In genomic region chr6:120790153-120790552, GRCm38 (mm10) we compare ENCODE assay signal across 1 mouse cellular context.
TF ChIP-seq lines count a peak whose summit lies in the region.

No protein-coding gene starts in this region.

TF ChIP-seq in MEL, 35 proteins besides CTCF, POLR2A, EP300 and RAD21 (continued from another document):
- no peak for TF ChIP-seq JUND (IDR thresholded peaks at IDR 0.05; ENCODE audit: low read depth, low read length)
- TF ChIP-seq MAFK (IDR thresholded peaks at IDR 0.05; ENCODE audit: borderline replicate concordance, low read depth, low read length), result no peak
